Mouse (Mus musculus): ENCODE data around the gene Dhrs7c. TPM values are rescaled to one million over a fixed set of nuclear protein-coding genes. Genes with fewer than 3 reads are reported as not detected.

Dhrs7c gene
- polyA plus RNA-seq, 1 experiment from 2014 or later, result not detected

DNA sequence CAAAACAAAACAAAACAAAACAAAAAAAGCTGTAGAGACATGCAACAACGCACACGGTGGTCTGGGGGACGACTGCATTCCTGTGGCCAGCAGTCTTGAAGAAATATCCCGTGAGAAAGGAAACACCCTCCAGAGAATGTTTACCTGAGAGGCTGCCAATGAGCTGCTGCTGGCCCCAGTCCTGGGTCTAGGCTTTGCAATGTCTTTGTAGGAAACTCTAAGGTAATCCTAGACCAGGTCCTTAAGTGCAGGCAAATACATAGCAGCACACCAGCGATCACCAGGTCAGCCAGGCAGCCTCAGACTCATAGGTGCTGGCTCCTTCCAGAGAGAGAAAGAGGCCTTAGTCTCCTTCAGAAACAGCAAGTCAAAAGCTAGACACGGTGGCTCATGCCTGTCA is 56.0 kb downstream of the Dhrs7c start:
- Histone ChIP-seq H3K9me3 (ENCODE audit: control insufficient read depth, low read length) (no peaks in the 10 kb centered on the region), H3K4me2 (ENCODE audit: low read depth, severe bottlenecking) (no peak overlapping the region), H3K27me3 (ENCODE audit: control insufficient read depth, insufficient read depth, low read length) (no peaks in the 10 kb centered on the region), H3K9ac (ENCODE audit: low read length) (no peak overlapping the region), H3K27ac (replicated peaks; ENCODE audit: low read depth, low read length) (no peak overlapping the region), H3K4me3 (ENCODE audit: low read depth, low read length) (no peak overlapping the region), H3K36me3 (ENCODE audit: control insufficient read depth, insufficient read depth, low read length) (no peaks in the 10 kb centered on the region), H3K4me1 (ENCODE audit: control insufficient read depth, insufficient read depth, low read length) (no peaks in the 10 kb centered on the region)
- DNase-seq (ENCODE audit: low spot score), result no peak
- 59% methylated on average over 6 of the region's 6 CpGs for WGBS
- ATAC-seq (ENCODE audit: insufficient number of reproducible peaks, low FRiP score, low TSS enrichment, low read depth), result no peak

DNA sequence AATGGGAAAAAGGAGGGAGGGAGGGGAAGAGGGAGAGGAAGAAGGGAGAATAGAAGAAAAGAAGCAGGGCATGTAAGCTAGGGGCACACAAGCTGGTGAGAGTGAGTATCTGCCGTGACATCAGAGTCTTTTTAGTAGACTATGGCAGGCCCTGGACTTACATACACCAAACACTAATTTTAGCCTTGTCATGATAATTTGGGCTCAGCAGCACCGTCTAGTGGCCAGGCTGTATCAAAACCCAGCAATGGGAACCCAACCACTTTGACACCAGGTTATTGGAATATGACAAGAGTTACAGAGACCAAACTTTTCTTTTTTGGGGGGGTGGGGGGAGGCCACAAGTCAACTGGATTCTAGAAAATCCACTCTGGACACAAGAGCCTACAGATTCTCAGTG is 57.0 kb downstream of the Dhrs7c start:
- Histone ChIP-seq H3K27me3 (ENCODE audit: control insufficient read depth, insufficient read depth, low read length) (no peaks in the 10 kb centered on the region), H3K9ac (ENCODE audit: low read length) (no peak overlapping the region), H3K4me1 (ENCODE audit: control insufficient read depth, insufficient read depth, low read length) (no peaks in the 10 kb centered on the region), H3K9me3 (ENCODE audit: control insufficient read depth, low read length) (no peaks in the 10 kb centered on the region), H3K36me3 (ENCODE audit: control insufficient read depth, insufficient read depth, low read length) (no peaks in the 10 kb centered on the region), H3K4me3 (ENCODE audit: low read depth, low read length) (no peak overlapping the region), H3K4me2 (ENCODE audit: low read depth, severe bottlenecking) (no peak overlapping the region), H3K27ac (replicated peaks; ENCODE audit: low read depth, low read length) (no peak overlapping the region)
- WGBS, result 45% methylated on average over 2 of the region's 2 CpGs
- ATAC-seq (ENCODE audit: insufficient number of reproducible peaks, low FRiP score, low TSS enrichment, low read depth) (no peak), DNase-seq (ENCODE audit: low spot score) (peak; percentile 46)

DNA sequence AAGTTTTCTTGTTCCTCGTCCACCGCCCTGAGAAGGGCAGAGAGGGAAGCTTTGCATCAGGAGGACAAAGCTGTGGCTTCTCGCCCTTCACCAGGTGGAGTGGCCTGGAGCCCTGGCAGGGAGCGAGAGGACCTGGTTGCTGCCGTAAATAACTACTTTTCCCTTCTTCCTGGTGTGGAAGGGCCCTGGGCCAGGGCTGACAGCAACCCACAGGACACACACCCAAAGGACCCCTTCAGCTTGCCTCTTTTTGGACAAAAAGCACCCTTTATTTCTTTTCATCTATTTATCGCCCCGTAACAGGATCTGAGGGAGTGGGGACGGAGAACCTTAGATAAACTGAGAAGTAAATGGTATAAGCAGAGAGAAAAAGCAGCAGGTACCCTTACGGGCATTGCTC is 60.5 kb downstream of the Dhrs7c start:
- no peaks in the 10 kb centered on the region for H3K27me3 ChIP-seq (ENCODE audit: control insufficient read depth, insufficient read depth, low read length)
- H3K4me3 ChIP-seq (ENCODE audit: low read depth, low read length), result no peak overlapping the region
- peaks cover 7% of the 10 kb centered on the region; the same call in 1 of the 2 replicates for H3K4me1 ChIP-seq (ENCODE audit: control insufficient read depth, insufficient read depth, low read length)
- H3K36me3 ChIP-seq (ENCODE audit: control insufficient read depth, insufficient read depth, low read length), result no peaks in the 10 kb centered on the region
- DNase-seq (ENCODE audit: low spot score), result no peak
- no peak overlapping the region for H3K9ac ChIP-seq (ENCODE audit: low read length)
- WGBS, result 85% methylated on average over 9 of the region's 9 CpGs
- no peak overlapping the region for H3K4me2 ChIP-seq (ENCODE audit: low read depth, severe bottlenecking)
- no peaks in the 10 kb centered on the region for H3K9me3 ChIP-seq (ENCODE audit: control insufficient read depth, low read length)
- ATAC-seq (ENCODE audit: insufficient number of reproducible peaks, low FRiP score, low TSS enrichment, low read depth), result no peak
- H3K27ac ChIP-seq (replicated peaks; ENCODE audit: low read depth, low read length), result no peak overlapping the region

DNA sequence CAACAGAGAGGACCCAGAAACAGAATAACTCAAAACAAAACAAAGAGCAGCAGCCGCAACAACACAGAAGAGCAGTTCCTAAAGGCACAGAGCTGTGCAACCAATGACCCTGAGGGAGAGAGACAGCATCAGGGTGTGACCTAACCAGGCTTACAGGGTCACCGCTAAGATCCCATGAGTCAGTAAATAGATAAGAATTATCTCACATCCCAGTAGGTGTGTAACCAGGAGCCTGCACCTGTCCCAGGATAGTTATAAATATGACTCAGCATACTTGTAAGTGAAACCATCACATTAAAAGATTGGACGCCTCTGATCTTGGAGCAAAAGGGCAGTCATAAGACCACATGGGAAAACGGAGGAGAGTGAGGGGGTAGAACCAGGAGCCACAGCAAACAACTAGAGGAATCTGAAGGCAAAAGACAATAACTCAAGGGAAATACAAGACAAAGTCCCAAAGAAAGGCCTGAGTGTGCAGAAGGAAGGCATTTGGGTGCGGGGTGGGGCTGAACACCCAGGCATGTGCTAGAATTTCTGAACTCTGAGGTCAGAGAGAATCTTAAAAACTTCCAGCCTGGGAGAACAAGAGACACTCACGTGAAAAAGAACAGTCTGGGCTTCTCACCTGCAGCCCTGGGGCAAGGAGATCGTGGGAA is 62.9 kb downstream of the Dhrs7c start:
- DNase-seq (ENCODE audit: low spot score) (no peak), ATAC-seq (ENCODE audit: insufficient number of reproducible peaks, low FRiP score, low TSS enrichment, low read depth) (no peak)
- H3K27ac ChIP-seq (replicated peaks; ENCODE audit: low read depth, low read length), result no peak overlapping the region; the same call in 1 of the 2 replicates
- no peak overlapping the region for H3K4me2 ChIP-seq (ENCODE audit: low read depth, severe bottlenecking)
- no peaks in the 10 kb centered on the region for H3K9me3 ChIP-seq (ENCODE audit: control insufficient read depth, low read length)
- 61% methylated on average over 7 of the region's 7 CpGs for WGBS
- no peaks in the 10 kb centered on the region for H3K27me3 ChIP-seq (ENCODE audit: control insufficient read depth, insufficient read depth, low read length)
- H3K9ac ChIP-seq (ENCODE audit: low read length), result peak overlapping the region; percentile 22; the same call in 1 of the 2 replicates
- no peak overlapping the region for H3K4me3 ChIP-seq (ENCODE audit: low read depth, low read length)
- peaks cover 7% of the 10 kb centered on the region; the same call in 1 of the 2 replicates for H3K4me1 ChIP-seq (ENCODE audit: control insufficient read depth, insufficient read depth, low read length)
- H3K36me3 ChIP-seq (ENCODE audit: control insufficient read depth, insufficient read depth, low read length), result no peaks in the 10 kb centered on the region

DNA sequence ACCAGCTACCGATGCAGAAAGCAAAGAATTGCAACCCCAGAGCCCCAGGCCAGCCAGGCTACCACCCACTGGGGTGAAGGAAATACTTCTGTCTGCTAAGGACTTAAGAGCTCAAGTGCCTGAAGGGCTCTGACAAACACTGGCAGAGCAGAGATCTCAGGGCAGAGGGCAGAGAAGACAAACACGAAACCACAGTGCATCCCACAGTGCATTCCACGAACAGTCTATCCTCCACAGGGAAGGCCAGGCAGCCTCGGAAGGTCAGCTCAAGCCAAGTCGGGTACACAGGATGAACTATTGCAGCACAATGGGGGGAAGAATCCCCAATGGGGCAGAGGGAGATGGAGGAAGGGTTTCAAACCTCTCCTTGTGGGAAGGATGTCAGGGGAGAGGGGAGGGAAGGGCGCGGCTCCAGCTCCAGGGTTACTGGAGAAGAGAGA is 63.4 kb downstream of the Dhrs7c start:
- no peaks in the 10 kb centered on the region for H3K27me3 ChIP-seq (ENCODE audit: control insufficient read depth, insufficient read depth, low read length)
- no peak for DNase-seq (ENCODE audit: low spot score)
- H3K4me2 ChIP-seq (ENCODE audit: low read depth, severe bottlenecking), result no peak overlapping the region
- 15% methylated on average over 7 of the region's 7 CpGs for WGBS
- ATAC-seq (ENCODE audit: insufficient number of reproducible peaks, low FRiP score, low TSS enrichment, low read depth), result no peak
- H3K36me3 ChIP-seq (ENCODE audit: control insufficient read depth, insufficient read depth, low read length), result no peaks in the 10 kb centered on the region
- H3K4me1 ChIP-seq (ENCODE audit: control insufficient read depth, insufficient read depth, low read length), result peaks cover 7% of the 10 kb centered on the region; the same call in 1 of the 2 replicates
- H3K4me3 ChIP-seq (ENCODE audit: low read depth, low read length), result no peak overlapping the region
- H3K9ac ChIP-seq (ENCODE audit: low read length), result peak overlapping the region; percentile 22; the same call in 1 of the 2 replicates
- H3K9me3 ChIP-seq (ENCODE audit: control insufficient read depth, low read length), result no peaks in the 10 kb centered on the region
- no peak overlapping the region; the same call in 1 of the 2 replicates for H3K27ac ChIP-seq (replicated peaks; ENCODE audit: low read depth, low read length)

DNA sequence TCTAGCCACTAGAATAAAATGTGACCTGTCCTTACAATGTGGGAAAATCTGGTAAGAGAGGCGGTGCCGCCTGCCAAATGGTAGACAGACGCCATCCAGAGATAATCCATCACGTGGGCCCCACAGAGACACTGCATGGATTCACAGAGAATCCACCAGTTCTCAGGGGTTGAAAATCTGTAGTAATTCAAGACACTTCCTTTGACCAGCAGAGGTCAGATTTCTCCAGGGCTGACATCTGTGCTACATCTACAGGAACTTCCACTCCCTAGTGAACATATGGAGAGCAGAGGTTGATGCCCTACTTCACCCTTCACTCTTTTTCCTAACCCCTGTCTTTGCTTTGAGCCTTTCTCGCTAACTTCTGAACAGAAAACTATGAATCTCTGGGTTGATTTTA is 67.1 kb downstream of the Dhrs7c start:
- no peak for ATAC-seq (ENCODE audit: insufficient number of reproducible peaks, low FRiP score, low TSS enrichment, low read depth)
- Histone ChIP-seq H3K4me3 (ENCODE audit: low read depth, low read length) (no peak overlapping the region), H3K4me1 (ENCODE audit: control insufficient read depth, insufficient read depth, low read length) (peaks cover 7% of the 10 kb centered on the region; the same call in 1 of the 2 replicates), H3K27ac (replicated peaks; ENCODE audit: low read depth, low read length) (no peak overlapping the region), H3K9me3 (ENCODE audit: control insufficient read depth, low read length) (no peaks in the 10 kb centered on the region), H3K9ac (ENCODE audit: low read length) (no peak overlapping the region), H3K36me3 (ENCODE audit: control insufficient read depth, insufficient read depth, low read length) (no peaks in the 10 kb centered on the region), H3K4me2 (ENCODE audit: low read depth, severe bottlenecking) (no peak overlapping the region), H3K27me3 (ENCODE audit: control insufficient read depth, insufficient read depth, low read length) (no peaks in the 10 kb centered on the region)
- DNase-seq (ENCODE audit: low spot score), result no peak
- WGBS, result 66% methylated on average over 5 of the region's 5 CpGs

Other genes with a start within 250 kb of the Dhrs7c start
- gene Rcvrn, start 102.9 kb upstream of the Dhrs7c start, polyA plus RNA-seq (2014; fragmentation: Nextera tagmentation; extraction: Ambion mirVana), result not detected in 2 replicates
- 0.05 TPM in 1 of 2 replicates, not detected in the other for gene Glp2r, start 27.0 kb upstream of the Dhrs7c start, polyA plus RNA-seq (2014; fragmentation: Nextera tagmentation; extraction: Ambion mirVana)
- gene Gsg1l2, start 23.6 kb upstream of the Dhrs7c start, polyA plus RNA-seq (2014; fragmentation: Nextera tagmentation; extraction: Ambion mirVana), result not detected in 2 replicates
- 0.72 and 0.96 TPM in 2 replicates for gene Usp43, start 124.0 kb downstream of the Dhrs7c start, polyA plus RNA-seq (2014; fragmentation: Nextera tagmentation; extraction: Ambion mirVana)
- 0.17 and 0.37 TPM in 2 replicates for gene Cfap52, start 167.5 kb downstream of the Dhrs7c start, polyA plus RNA-seq (2014; fragmentation: Nextera tagmentation; extraction: Ambion mirVana)
- gene Stx8, start 168.0 kb downstream of the Dhrs7c start, polyA plus RNA-seq (2014; fragmentation: Nextera tagmentation; extraction: Ambion mirVana), result 49.8 and 53.4 TPM in 2 replicates

All from limb, embryonic 11.5 days (tissue).